Mouse (Mus musculus): ENCODE measurements around the gene Reps1. TPM values are rescaled to one million over a fixed set of nuclear protein-coding genes. Genes with fewer than 3 reads are reported as not detected.

The Reps1 gene
- 53.5 to 59.8 TPM (median 56.0 TPM) in 4 replicates for total RNA-seq (2023; ENCODE audit: inconsistent age)

GRCm38 (mm10) chr10:18055696-18056390 is at the start of gene Reps1:
Gene Reps1 (plus strand): TSS chr10:18055861.

GRCm38 (mm10) chr10:18022741-18023347 is 32.8 kb upstream of the Reps1 start, which contains the start of gene Abracl:
Gene Abracl (minus strand): TSS chr10:18023288.

Other genes starting within 250 kb of the Reps1 start
- gene Heca, start 107.8 kb upstream of the Reps1 start, total RNA-seq (2023; ENCODE audit: inconsistent age): 54.2 to 72.5 TPM (median 65.7 TPM) in 4 replicates
- gene Abracl, start 32.6 kb upstream of the Reps1 start, total RNA-seq (2023; ENCODE audit: inconsistent age): 72.0 to 86.0 TPM (median 76.0 TPM) in 4 replicates
- not detected in 4 replicates for gene Ect2l, start 155.0 kb downstream of the Reps1 start, total RNA-seq (2023; ENCODE audit: inconsistent age)
- gene Ccdc28a, start 179.1 kb downstream of the Reps1 start, total RNA-seq (2023; ENCODE audit: inconsistent age): 17.9 to 18.6 TPM (median 18.2 TPM) in 4 replicates

Measured in B cell, adult (primary cell).